Mouse (Mus musculus): Measurements from ENCODE around the gene Shmt1.
"Not testable (repeated sequence)": the region's sequence is repeated elsewhere in the genome, so short reads cannot be mapped to it uniquely, and the experiment has no call there.

The Shmt1 gene

GRCm38 (mm10) chr11:60811618-60812017 lies at the start of gene Shmt1:
Gene Shmt1 (minus strand): TSS chr11:60811718.
- DNase-seq, result not testable (repeated sequence)

DNA sequence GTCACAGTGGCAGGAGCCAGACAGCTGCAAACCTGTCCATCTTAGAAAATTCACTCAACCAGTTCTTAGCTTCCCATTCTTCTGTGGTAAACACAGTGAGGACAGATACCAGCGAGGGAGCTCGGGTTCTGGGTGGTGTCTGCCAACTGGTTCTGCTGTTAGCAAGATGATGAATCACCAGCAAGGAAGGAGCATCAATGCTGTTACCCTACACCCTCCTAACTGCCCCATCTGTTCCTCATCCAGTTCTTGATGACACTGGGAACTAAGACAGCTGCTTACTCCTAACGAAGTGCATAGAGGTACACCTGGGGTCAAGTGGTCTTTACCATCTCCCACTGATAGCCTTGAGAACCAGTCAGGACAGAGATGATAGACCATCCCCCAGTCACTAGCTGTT lies 45.1 kb upstream of the Shmt1 start:
- DNase-seq, result no peak

DNA sequence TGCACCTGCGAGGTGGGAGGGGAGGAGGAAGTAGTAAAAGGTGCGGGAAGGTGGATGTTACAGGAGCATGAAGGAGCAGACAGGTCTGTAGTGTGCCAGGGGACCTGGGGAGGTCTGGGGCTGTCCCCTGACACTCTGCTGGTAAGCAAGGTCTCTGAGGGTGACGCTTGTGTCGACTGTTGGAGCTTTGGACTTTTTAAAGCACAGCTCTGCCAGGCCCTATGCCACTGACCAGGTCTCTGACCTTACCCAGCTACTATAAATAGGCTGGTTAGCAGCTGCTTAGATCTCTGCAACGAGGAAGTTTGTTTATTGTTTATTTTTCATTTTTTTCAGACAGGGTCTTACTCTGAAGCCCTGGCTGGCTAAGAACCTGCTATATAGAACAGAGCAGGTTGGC lies 33.9 kb upstream of the Shmt1 start:
- DNase-seq, result no peak

DNA sequence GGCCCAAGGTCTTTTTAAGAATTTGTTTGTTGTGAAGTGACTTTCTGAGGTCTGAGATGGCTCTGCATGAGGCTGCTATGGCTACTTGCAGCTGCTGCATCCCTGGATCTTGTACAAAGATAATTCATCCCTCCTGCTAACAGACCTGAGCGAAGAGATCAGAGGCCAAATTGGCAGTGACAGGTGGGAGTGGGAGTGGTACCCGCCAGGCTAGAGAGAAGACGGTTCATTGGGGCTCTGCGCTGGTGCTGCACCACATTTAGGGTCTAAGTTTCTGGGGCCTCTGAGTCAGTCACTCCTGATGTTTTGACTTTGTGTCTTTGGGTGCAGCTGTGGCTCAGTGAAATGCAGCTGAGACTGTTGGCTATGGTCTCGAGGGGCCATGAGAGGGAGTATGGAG lies 31.9 kb upstream of the Shmt1 start:
- DNase-seq, result no peak

GRCm38 (mm10) chr11:60841467-60842200 lies 30.1 kb upstream of the Shmt1 start:
- no peak for DNase-seq

DNA sequence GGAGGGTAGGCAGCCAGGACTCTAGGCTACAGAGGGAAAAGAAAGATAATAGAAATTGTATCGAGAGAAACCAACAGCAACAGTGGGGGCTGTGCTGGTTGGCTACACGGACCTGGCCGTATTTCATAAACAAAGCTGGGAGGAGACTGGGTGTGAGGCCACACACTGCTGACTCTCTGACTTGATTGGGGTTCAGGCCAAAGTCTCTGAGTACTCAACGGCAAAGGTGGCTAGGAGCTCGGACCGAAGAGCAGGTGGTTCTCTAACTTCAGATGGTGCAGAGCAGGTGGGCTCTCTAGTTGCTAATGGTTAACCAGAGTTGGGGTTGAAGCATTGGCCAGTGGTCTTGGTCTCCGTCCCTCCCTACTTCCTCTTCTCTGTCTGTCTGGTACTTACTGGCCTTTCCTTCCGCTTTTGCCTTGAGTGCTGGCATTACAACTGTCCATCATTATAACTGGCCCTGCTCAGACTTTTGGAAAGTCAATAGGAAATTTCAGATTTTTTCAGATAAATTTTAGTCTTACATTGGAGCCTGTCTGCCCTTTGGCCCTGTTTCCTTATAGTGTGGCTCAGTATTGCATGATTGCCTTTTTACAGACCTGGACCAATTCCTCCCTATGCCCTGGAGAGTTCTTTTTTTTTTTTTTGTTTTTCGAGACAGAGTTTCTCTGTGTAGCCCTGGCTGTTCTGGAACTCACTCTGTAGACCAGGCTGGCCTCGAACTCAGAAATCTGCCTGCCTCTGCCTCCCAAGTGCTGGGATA lies 26.3 kb upstream of the Shmt1 start:
- no peak for DNase-seq

GRCm38 (mm10) chr11:60836897-60837296 lies 25.4 kb upstream of the Shmt1 start:
- DNase-seq, result no peak

- peak; percentile 89 to 91 for DNase-seq
Observed at GRCm38 (mm10) chr11:60830433-60831052, 19.0 kb upstream of the Shmt1 start, which contains the start of gene Dhrs7b. Gene Dhrs7b (plus strand): TSS chr11:60830631.

- no peak for DNase-seq
Observed at GRCm38 (mm10) chr11:60828903-60829302, 17.4 kb upstream of the Shmt1 start.

GRCm38 (mm10) chr11:60827241-60827945 lies 15.9 kb upstream of the Shmt1 start:
- DNase-seq, result no peak

- no peak for DNase-seq
Observed at GRCm38 (mm10) chr11:60826700-60827099, 15.2 kb upstream of the Shmt1 start.

GRCm38 (mm10) chr11:60825191-60825590 lies 13.7 kb upstream of the Shmt1 start:
- DNase-seq, result no peak

DNA sequence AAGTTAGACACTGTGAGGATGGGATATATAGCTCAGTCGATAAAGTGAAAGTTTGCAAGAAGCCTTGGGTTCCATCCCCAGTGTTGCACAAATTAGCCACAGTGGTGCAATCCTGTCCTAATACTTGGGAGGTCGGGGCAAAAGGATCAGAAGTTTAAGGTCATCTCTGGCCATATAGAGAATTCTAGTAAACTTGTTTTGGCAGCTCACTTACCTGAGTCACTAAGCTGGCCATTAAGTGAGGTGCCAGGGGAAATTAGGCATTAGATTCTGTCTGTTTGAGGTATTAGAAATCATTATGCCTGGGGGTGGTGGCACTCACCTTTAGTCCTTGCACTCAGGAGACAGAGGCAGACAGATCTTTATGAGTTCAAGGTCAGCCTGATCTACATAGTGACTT lies 12.3 kb upstream of the Shmt1 start:
- no peak for DNase-seq

DNA sequence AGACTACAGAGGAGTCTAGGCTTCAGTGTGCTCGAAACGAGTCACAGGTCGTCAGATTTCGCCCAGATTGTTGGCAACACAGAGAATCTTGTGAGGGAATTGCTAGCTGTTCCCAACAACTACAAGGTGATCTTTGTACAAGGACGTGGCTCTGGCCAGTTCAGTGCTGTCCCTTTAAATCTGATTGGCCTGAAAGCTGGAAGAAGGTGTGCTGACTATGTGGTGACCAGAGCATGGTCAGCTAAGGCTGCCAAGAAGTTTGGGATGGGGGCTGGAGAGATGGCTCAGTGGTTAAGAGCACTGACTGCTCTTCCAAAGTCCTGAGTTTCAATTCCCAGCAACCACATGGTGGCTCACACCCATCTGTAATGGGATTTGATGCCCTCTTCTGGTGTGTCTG lies 4.9 kb upstream of the Shmt1 start:
- DNase-seq, result no peak

DNA sequence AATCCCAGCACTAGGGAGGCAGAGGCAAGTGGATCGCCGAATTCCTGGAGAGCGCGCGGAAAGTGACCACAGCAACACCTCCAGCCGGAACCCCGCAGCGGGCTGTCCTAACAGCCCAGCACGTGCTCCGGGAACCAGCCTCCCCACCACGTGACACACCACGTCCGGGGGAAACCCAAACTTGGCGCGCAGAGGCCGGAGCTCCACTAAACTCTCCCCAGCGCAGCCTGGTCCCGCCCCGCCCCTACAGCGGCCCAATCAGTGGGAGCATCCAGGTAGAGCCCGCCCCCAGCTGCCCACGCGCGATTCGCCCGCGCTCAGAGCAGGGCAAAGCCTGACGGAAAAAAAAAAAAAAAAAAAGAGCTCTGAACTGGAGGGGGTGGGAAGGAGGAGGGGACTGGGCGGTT lies 461 bp downstream of the Shmt1 start:
- peak; percentile 91 to 94 for DNase-seq

DNA sequence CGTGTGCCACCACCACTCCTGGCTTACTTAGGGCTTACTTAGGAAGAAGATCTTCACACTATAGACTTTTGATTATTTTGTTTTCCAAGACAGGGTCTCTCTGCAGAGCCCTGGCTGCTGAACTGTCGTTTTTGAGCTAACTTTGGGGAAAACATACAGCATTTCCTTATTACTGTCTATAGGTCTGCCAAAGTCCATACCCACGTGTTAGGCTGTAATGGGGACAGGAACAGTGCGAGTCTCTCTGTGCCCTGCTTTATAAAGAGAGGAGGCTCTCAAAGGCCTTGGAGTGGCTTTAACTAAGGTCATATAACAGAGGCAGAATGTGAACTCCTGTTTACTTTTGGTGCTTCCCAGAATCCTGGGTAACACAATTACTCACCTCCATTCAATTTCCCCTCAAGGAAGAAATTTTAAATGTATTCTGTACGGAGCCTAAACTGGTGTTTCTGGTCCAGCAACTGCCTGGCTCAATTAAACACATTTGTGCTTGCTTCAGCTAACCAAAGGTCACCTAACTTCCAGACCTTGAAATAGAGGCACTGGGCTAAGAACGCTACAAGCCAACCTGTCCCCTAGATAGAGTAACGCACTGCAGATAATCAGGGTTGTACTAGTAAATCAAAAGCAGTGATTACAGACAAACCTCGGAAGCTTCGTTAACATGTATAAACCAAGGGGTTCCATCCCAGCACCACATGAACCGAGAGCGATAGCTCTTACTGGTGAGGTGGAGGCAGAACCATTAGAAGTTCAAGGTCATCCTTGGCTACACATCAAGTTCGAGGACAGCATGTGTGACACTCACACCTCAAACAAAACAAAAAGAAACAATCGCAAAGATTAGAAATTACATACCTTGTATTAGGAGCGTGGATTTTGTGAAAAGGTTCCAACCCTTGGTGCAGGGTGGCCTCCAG lies 1.2 kb downstream of the Shmt1 start:
- DNase-seq, result no peak

- DNase-seq, result no peak
Observed at GRCm38 (mm10) chr11:60809546-60809945, 2.0 kb downstream of the Shmt1 start.

- DNase-seq, result peak in 1 of 2 experiments; percentile 22
Observed at GRCm38 (mm10) chr11:60808286-60809070, 3.0 kb downstream of the Shmt1 start.

GRCm38 (mm10) chr11:60800892-60801291 lies 10.6 kb downstream of the Shmt1 start:
- DNase-seq, result no peak

DNA sequence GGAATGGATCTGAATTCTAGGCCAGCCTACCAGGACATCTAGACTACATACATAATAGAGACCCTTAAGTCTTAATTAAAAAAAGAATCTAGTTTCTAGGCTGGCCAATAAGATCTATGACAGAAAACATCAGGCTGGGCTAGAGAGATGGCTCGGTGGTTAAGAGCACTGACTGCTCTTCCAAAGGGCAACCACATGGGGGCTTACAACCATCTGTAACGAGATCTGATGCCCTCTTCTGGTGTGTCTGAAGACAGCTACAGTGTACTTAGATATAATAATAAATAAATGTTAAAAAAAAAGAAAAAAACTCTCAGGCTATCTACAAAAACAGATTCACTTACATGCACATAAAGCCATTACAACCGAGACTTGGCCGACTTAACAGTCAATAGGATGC lies 11.5 kb downstream of the Shmt1 start:
- no peak for DNase-seq

- DNase-seq, result no peak
Observed at GRCm38 (mm10) chr11:60796342-60796741, 15.2 kb downstream of the Shmt1 start.

Data from cerebellum, postnatal 14 days (tissue).